Mouse (Mus musculus) cerebral cortex, adult 2 months (tissue): Measurements from ENCODE around the gene Ltb4r1.

Experiments
- WGBS: fragments of 180-500 bp; shearing (Covaris S2); methylation state at CpG from one replicate; pipeline ENCODE4 v1.1.7; 2018; 5-methylcytosine and 5-hydroxymethylcytosine counted together

Ltb4r1 gene

GRCm38 (mm10) chr14:55747051-55747847, 18.5 kb upstream of the Ltb4r1 start:
- WGBS, result 83% methylated on average over 10 of the region's 10 CpGs

DNA sequence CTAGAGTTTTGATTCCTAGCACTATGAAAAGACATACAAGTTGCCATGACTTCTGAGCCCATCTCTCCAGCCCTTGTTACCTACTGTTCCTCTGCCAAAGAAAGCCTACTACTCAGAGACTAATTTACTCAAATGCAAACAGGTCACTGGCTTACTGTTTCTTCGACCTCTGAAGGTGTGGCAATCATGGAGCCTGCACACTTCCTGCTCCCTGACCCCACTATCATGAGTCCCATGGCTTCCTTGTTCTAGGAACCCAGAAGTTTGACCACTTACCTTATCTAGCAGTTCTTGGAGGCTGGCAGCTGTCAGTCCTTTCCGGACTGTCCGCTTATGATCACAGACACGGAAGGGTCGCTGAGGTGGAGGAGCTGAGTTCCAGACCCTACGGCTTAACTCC, 8.2 kb upstream of the Ltb4r1 start:
- WGBS, result 86% methylated on average over 6 of the region's 6 CpGs

DNA sequence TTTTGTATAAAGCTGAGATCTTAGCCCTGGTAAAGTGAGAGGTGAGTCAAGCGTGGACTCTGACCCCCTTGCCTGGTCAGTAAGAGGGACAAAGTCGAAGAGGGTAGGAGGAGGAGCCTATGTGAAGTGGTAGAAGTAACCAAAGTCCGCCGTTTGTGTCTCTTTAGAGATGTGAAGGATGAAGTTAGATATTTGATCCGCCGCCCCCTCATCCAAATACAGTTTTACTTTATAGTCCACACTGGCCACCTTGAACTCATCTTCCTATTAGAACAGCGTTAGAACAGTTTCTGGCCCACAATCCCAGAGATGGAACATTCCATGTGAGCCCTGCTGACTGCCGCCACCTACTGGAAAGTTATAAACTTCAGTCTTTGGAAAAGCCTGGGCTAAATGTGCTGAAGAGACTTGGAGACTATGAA, 7.4 kb upstream of the Ltb4r1 start, which contains the start of gene Cideb:
Gene Cideb (minus strand): TSS at position 96 of the 422 bp plus-strand sequence.
- 21% methylated on average over 8 of the region's 8 CpGs for WGBS

DNA sequence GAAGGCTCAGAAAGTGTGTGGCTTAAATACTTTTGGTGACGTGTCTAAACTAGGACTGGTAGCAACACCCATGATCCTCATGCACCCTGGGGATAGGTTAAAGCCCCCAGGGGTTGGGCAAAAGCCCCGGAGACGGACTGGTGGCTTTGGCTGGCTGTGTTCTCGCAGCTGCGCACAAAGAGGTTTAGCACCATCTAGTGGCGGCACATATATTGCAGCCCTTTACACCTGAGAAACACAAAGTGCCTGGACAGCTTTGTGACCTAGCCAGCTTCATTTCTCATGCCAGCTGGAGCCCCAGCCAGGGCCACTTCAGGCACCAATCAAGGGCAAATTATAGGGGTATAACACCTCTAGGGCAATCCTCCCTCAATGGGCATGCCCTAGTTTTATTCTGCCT, 5.6 kb upstream of the Ltb4r1 start:
- WGBS, result 1% methylated on average over 6 of the region's 6 CpGs

DNA sequence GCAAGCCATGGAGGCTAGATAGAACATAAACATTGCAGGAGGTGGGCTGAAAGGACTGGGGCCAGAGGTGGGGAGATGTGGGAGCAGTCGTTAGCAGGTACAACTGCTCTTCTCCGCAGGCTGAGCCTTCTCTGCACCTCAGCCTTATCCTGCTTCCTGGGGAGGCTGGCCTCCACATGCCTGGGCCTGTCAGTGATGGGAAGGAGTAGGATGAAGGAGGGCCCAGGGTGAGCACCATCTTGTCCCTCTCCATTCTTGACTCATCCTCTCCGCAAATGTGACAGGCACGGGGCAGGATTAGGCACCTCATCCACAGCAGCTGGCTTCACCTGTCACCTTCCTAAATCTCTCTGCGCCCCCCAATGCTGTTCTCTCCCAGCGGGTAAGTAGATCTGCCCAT, 4.6 kb upstream of the Ltb4r1 start, which contains the start of gene Ltb4r2:
Gene Ltb4r2 (plus strand): TSS at position 266 of the 400 bp plus-strand sequence.
- WGBS, result 90% methylated on average over 6 of the region's 6 CpGs

- WGBS, result 2% methylated on average over 77 of the region's 77 CpGs
Observed at GRCm38 (mm10) chr14:55762001-55762821, 3.6 kb upstream of the Ltb4r1 start.

DNA sequence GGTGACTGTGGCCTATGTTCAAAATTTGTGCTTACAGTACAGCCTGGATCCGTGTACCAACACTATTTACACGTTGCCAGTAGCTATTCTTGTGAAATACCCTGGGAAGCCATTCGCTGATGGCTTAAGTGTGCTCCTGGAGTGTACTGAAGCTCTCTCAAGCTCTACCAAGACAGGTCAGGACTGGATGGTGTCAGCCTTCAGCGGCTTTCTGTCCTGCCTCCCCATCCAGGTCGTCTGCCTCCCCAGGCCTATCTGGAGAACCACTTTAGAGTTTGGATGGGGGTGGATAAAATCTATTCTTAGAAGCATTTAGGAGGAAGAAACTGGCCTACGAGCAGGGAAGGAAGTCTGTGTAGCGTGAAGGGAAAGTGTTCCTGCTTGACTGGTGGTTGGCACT, 2.6 kb upstream of the Ltb4r1 start:
- 41% methylated on average over 7 of the region's 7 CpGs for WGBS

GRCm38 (mm10) chr14:55767519-55768414, 2.0 kb downstream of the Ltb4r1 start:
- 11% methylated on average over 52 of the region's 52 CpGs for WGBS

DNA sequence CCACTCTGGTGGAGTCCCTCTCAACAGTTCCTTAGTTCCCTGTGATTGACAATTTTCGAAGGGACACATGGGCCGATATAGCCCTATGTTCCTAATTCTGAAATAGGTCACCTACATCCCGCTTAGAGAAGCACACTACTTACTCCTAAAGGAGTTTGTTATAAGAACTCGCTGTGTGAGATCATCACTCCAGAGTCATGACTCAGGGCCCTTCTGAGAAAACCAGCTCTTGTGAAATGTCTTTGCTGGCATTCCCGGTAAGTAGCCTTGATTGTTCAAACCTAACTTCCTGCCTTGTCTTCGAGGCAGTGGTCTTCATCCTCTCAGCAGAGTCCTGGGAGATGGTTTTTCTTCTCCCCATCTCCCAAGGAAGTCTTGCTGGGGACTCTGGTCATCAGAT, 2.8 kb downstream of the Ltb4r1 start:
- WGBS, result 85% methylated on average over 6 of the region's 6 CpGs

DNA sequence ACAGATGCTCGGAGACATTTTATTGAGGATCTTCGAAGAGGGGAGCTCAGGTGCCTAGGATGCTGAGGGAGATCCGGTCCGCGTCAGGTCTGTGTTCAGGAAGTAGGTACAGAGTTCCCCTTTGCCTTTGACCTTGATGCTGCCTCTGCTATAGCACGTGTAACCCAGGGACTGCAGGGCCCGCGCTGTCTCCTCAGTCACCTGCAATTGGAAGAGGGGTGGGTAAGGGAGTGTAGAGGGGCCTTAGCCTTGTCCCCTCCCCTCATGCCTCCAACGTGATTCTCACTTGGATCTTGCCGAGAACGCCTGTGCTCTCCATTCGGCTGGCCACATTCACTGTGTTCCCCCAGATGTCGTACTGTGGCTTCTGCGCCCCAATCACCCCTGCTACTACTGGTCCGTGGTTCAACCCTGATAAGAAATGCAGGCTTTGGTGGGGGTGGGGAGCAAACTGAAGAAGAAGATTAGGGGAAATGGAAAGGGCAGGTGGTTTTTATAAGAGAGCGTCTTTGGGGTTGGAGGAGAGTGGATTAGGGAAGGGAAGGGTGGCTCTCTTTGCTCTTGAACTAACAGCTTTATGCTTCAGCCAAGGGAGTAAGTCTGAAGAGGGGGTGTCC, 3.4 kb downstream of the Ltb4r1 start:
- 90% methylated on average over 16 of the region's 16 CpGs for WGBS

DNA sequence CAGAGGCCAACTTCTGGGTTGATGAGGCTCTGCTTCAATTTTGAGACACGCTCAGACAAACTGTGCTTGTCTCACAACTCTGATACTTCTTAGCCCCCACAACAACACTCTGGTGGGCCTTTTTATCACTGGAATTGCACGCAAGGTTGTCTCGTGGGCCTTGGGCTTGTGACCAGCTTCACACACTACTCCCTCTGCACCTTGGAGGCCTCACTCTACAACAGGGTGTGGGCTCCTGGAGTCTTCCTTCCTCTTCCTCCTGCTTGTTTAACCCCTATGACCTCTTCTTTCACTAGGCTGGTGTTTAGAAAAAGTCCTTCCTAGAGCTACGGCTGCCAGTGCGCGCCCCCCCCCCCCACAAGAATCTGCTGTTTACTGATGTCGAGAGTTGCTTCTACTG, 10.9 kb downstream of the Ltb4r1 start:
- 80% methylated on average over 7 of the region's 7 CpGs for WGBS

DNA sequence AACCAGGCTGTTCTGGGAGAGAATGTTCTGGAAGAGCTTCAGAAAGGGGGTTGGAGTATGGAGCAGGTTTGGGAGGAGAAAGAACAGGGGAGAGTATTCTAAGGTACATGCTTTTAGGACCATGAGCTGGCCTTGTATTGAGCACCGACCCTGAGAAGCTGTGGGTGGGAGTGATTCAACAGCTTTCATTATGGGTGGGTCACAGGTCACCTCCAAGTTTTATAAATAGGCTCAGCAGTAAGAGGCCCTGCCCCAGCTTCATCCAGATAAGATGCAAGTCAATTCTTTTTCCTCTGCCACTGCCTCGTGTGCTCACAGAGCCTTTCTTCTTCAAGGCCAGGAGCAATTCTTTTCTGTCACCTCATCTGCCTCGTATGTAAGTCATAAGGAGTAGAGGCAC, 11.4 kb downstream of the Ltb4r1 start:
- 75% methylated on average over 3 of the region's 3 CpGs for WGBS

- 74% methylated on average over 11 of the region's 11 CpGs for WGBS
Observed at GRCm38 (mm10) chr14:55777806-55778205, 12.0 kb downstream of the Ltb4r1 start.

GRCm38 (mm10) chr14:55778686-55779085, 12.9 kb downstream of the Ltb4r1 start:
- 83% methylated on average over 15 of the region's 15 CpGs for WGBS

GRCm38 (mm10) chr14:55779656-55780055, 13.9 kb downstream of the Ltb4r1 start:
- 73% methylated on average over 16 of the region's 16 CpGs for WGBS

DNA sequence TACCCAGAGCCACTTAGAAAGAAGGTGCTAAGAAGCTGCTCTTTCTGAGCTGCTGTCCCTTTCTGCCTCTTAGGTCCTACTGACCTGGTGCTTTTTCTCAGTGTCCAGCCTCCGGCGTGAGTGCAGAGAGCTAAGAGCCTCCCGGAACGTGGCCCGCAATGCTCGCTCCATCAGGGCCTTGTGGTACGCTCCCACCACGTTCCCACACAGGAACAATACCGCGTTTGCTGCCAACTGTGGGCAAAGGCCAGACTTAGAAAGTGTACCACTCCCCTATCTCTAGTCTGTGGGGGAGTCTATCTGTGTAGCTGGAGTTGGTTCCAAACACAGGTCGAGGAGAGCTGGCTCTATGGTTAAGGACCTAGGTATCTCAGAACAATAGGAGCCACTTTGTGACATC, 15.0 kb downstream of the Ltb4r1 start:
- 84% methylated on average over 11 of the region's 11 CpGs for WGBS

GRCm38 (mm10) chr14:55781310-55781709, 15.5 kb downstream of the Ltb4r1 start:
- 13% methylated on average over 14 of the region's 14 CpGs for whole genome bisulfite sequencing

GRCm38 (mm10) chr14:55782361-55782960, 16.7 kb downstream of the Ltb4r1 start:
- WGBS, result 53% methylated on average over 9 of the region's 9 CpGs

DNA sequence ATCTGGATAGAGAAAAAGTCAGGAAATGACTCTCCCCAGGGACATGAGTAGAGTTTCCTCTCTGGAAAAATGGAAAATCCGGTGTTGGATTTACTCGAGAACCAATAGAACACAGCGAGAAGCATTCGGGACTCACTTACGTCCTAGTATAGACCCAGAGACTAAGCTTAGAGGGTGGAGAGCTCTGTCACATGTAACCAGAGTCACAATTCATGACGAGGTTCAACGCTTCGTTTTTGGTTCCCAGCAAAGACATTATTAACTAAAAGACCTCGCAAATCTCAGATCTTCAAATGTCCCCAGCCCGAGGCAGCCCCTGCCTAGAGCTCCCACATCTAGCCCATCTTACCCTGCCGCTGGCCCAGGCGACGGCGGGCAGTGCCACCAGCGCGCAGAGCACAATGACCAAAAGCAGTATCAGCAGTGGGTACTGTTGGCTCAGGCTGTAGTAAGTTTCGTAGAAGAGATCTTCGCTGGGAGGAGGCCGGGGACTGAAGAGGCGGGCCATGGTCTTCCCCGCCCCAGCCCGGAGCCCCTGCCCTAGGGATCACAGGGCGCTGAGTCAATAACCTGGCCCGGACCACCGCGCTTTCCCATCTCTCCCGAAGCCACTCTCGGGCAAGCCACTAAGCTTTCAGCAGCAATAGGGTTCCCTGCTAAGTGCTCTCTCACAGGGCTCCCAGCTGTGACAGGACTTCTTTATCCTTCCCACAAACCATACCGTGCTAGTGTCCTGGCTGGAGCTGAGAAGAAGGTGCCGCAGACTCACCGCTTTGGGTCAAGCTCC, 17.6 kb downstream of the Ltb4r1 start:
- 4% methylated on average over 31 of the region's 31 CpGs for WGBS

DNA sequence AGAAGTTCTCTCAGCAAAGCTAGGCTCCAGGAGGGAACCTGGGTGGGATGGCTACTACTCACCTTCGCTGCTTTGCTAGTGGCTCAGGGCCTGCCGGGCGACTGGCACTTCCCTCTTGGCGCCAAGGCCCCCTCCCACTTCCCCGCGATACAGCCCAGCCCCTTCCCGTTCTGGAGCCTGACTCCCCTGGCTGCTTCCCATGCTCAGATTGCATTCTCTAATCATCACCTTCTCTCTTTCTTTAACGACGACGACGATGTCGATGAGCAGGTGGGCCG, 18.1 kb downstream of the Ltb4r1 start, which contains the start of gene Adcy4:
Gene Adcy4 (minus strand): TSS at position 138 of the 278 bp plus-strand sequence.
- 8% methylated on average over 13 of the region's 13 CpGs for WGBS
